Mouse (Mus musculus) testis, adult 2 months (tissue): ENCODE results near the gene Trove2.

Source experiments
- CTCF ChIP-seq: fragments of 200-500 bp; IDR thresholded peaks from 2 replicates; pipeline ENCODE4 v1.5.1; 2012; ENCODE audit warnings: low read depth, mild to moderate bottlenecking, inconsistent platforms, low read length, moderate library complexity; ENCODE audit not compliant: control insufficient read depth, insufficient read depth, insufficient replicate concordance
- POLR2A ChIP-seq: fragments of 200-500 bp; IDR thresholded peaks from 2 replicates; pipeline ENCODE4 v1.6.1; 2012; ENCODE audit warnings: low read depth, mild to moderate bottlenecking, inconsistent platforms, low read length, moderate library complexity; ENCODE audit not compliant: control insufficient read depth

- TF ChIP-seq CTCF (no peak), POLR2A (no peak)
These were observed 3.8 kb downstream of the Trove2 start for GRCm38 (mm10) chr1:143773082-143773481.
